Mouse (Mus musculus): ENCODE results near the gene Smc3. TPM values are rescaled to one million over a fixed set of nuclear protein-coding genes. Genes with fewer than 3 reads are reported as not detected.

The Smc3 gene
- total and polyA plus RNA-seq, 2 experiments from 2014 or later: 8.3 to 24.1 TPM

DNA sequence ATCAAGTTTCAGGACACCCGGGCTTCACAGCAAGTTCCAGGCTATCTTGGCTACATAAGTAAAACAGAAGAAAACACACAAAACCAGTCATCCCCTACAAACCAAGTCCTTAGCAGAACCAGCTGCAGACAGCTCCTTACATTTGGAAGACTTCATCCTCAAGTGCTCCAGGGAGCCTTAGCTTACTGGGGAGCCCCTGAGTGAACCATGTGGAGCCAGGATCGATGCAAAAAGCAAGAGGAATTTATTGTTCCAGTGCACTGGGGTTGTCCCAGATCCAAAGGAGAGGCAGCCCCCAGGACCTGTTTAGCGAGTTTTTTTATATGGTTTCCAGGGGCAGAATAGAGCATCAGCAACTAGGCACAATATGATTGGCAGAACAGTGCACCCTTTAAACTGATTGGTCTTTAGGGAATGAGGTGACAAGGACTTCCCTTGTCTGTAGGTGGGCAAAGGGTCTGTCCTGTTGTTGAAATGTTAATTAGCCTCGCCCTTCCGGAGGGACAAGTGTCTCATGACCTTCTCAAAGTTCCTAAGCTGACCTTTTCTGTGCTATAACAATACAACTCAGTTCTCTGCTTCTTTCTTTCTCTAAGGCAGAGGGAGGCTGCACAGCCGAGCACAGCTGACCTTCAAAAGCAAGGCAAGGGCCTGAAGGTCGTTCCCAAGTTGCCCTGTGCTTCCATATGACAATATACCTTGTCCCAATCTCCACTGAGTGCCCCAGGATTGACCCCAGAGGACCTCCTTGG lies 3.3 kb upstream of the Smc3 start:
- no peaks in the 10 kb centered on the region for H3K27me3 ChIP-seq (ENCODE audit: control insufficient read depth, insufficient read depth, low read length)
- WGBS: 72% methylated on average over 7 of the region's 7 CpGs
- no peak for ATAC-seq (ENCODE audit: insufficient read depth, low read depth)

GRCm38 (mm10) chr19:53600549-53601362 lies 558 bp downstream of the Smc3 start:
- DNase-seq (ENCODE audit: low spot score) (no peak), ATAC-seq (ENCODE audit: insufficient read depth, low read depth) (peak; percentile 63)
- Histone ChIP-seq H3K4me3 (ENCODE audit: low read depth, low read length) (peak overlapping the region; percentile 98), H3K9me3 (replicated peaks; ENCODE audit: control insufficient read depth, low read length) (no peaks in the 10 kb centered on the region), H3K36me3 (replicated peaks; ENCODE audit: control insufficient read depth, insufficient read depth, low read length) (peaks cover 3% of the 10 kb centered on the region; the same call in 1 of the 2 replicates), H3K9ac (replicated peaks; ENCODE audit: low read depth, low read length) (peak overlapping the region; percentile 92), H3K4me2 (ENCODE audit: low read depth, low read length) (peak overlapping the region; percentile 91), H3K27ac (ENCODE audit: low read depth) (peak overlapping the region; percentile 95), H3K27me3 (ENCODE audit: control insufficient read depth, insufficient read depth, low read length) (no peaks in the 10 kb centered on the region), H3K4me1 (ENCODE audit: control insufficient read depth, insufficient read depth) (peaks cover 14% of the 10 kb centered on the region)
- TF ChIP-seq CTCF (IDR thresholded peaks at IDR 0.05; ENCODE audit: low read depth) (no peak), EP300 (IDR thresholded peaks at IDR 0.05; ENCODE audit: low read depth) (no peak)
- WGBS: under 1% methylated on average over 71 of the region's 82 CpGs

More for the DNA sequence above, 3.3 kb upstream of the Smc3 start:
- no peak for DNase-seq (ENCODE audit: low spot score)
- Histone ChIP-seq H3K4me2 (ENCODE audit: low read depth, low read length) (no peak overlapping the region), H3K9ac (replicated peaks; ENCODE audit: low read depth, low read length) (no peak overlapping the region), H3K4me1 (ENCODE audit: control insufficient read depth, insufficient read depth) (peaks cover 7% of the 10 kb centered on the region), H3K36me3 (replicated peaks; ENCODE audit: control insufficient read depth, insufficient read depth, low read length) (no peaks in the 10 kb centered on the region), H3K9me3 (replicated peaks; ENCODE audit: control insufficient read depth, low read length) (no peaks in the 10 kb centered on the region), H3K27ac (ENCODE audit: low read depth) (no peak overlapping the region), H3K4me3 (ENCODE audit: low read depth, low read length) (no peak overlapping the region)
- TF ChIP-seq CTCF (IDR thresholded peaks at IDR 0.05; ENCODE audit: low read depth) (no peak), EP300 (IDR thresholded peaks at IDR 0.05; ENCODE audit: low read depth) (no peak)

GRCm38 (mm10) chr19:53601363-53601655 lies 1.1 kb downstream of the Smc3 start:
- H3K4me2 ChIP-seq (ENCODE audit: low read depth, low read length): peak overlapping the region; percentile 91
- no peak for ATAC-seq (ENCODE audit: insufficient read depth, low read depth)
- H3K4me3 ChIP-seq (ENCODE audit: low read depth, low read length): peak overlapping the region; percentile 98
- H3K27ac ChIP-seq (ENCODE audit: low read depth): no peak overlapping the region
- peaks cover 14% of the 10 kb centered on the region for H3K4me1 ChIP-seq (ENCODE audit: control insufficient read depth, insufficient read depth)
- no peaks in the 10 kb centered on the region for H3K27me3 ChIP-seq (ENCODE audit: control insufficient read depth, insufficient read depth, low read length)
- H3K9ac ChIP-seq (replicated peaks; ENCODE audit: low read depth, low read length): peak overlapping the region; percentile 92
- DNase-seq (ENCODE audit: low spot score): no peak
- 5% methylated on average over 11 of the region's 11 CpGs for WGBS
- no peak for TF ChIP-seq EP300 (IDR thresholded peaks at IDR 0.05; ENCODE audit: low read depth)
- no peak for TF ChIP-seq CTCF (IDR thresholded peaks at IDR 0.05; ENCODE audit: low read depth)
- peaks cover 3% of the 10 kb centered on the region; the same call in 1 of the 2 replicates for H3K36me3 ChIP-seq (replicated peaks; ENCODE audit: control insufficient read depth, insufficient read depth, low read length)
- no peaks in the 10 kb centered on the region for H3K9me3 ChIP-seq (replicated peaks; ENCODE audit: control insufficient read depth, low read length)

- Histone ChIP-seq H3K9ac (replicated peaks; ENCODE audit: low read depth, low read length) (no peak overlapping the region), H3K4me2 (ENCODE audit: low read depth, low read length) (no peak overlapping the region), H3K27ac (ENCODE audit: low read depth) (no peak overlapping the region), H3K36me3 (replicated peaks; ENCODE audit: control insufficient read depth, insufficient read depth, low read length) (peaks cover 14% of the 10 kb centered on the region), H3K4me1 (ENCODE audit: control insufficient read depth, insufficient read depth) (no peaks in the 10 kb centered on the region), H3K9me3 (replicated peaks; ENCODE audit: control insufficient read depth, low read length) (no peaks in the 10 kb centered on the region), H3K27me3 (ENCODE audit: control insufficient read depth, insufficient read depth, low read length) (no peaks in the 10 kb centered on the region), H3K4me3 (ENCODE audit: low read depth, low read length) (no peak overlapping the region)
- DNase-seq (ENCODE audit: low spot score) (no peak), ATAC-seq (ENCODE audit: insufficient read depth, low read depth) (no peak)
- 55% methylated on average over 6 of the region's 6 CpGs for WGBS
- TF ChIP-seq EP300 (IDR thresholded peaks at IDR 0.05; ENCODE audit: low read depth) (no peak), CTCF (IDR thresholded peaks at IDR 0.05; ENCODE audit: low read depth) (no peak)
Observed at GRCm38 (mm10) chr19:53608921-53609320, 8.7 kb downstream of the Smc3 start.

GRCm38 (mm10) chr19:53621681-53622080 lies 21.5 kb downstream of the Smc3 start:
- Histone ChIP-seq H3K4me1 (ENCODE audit: control insufficient read depth, insufficient read depth) (no peaks in the 10 kb centered on the region), H3K4me2 (ENCODE audit: low read depth, low read length) (no peak overlapping the region), H3K27me3 (ENCODE audit: control insufficient read depth, insufficient read depth, low read length) (no peaks in the 10 kb centered on the region), H3K9me3 (replicated peaks; ENCODE audit: control insufficient read depth, low read length) (no peaks in the 10 kb centered on the region), H3K9ac (replicated peaks; ENCODE audit: low read depth, low read length) (no peak overlapping the region), H3K36me3 (replicated peaks; ENCODE audit: control insufficient read depth, insufficient read depth, low read length) (peaks cover 70% of the 10 kb centered on the region), H3K27ac (ENCODE audit: low read depth) (no peak overlapping the region), H3K4me3 (ENCODE audit: low read depth, low read length) (no peak overlapping the region)
- DNase-seq (ENCODE audit: low spot score): no peak
- TF ChIP-seq CTCF (IDR thresholded peaks at IDR 0.05; ENCODE audit: low read depth): no peak
- TF ChIP-seq EP300 (IDR thresholded peaks at IDR 0.05; ENCODE audit: low read depth): no peak
- ATAC-seq (ENCODE audit: insufficient read depth, low read depth): no peak
- WGBS: 78% methylated on average over 13 of the region's 13 CpGs
